Mouse (Mus musculus): ENCODE data around the gene Nos1. TPM values are rescaled to one million over a fixed set of nuclear protein-coding genes. Genes with fewer than 3 reads are reported as not detected.

Gene Nos1
- total RNA-seq, 2 experiments from 2014 or later = 71.3 to 76.9 TPM

DNA sequence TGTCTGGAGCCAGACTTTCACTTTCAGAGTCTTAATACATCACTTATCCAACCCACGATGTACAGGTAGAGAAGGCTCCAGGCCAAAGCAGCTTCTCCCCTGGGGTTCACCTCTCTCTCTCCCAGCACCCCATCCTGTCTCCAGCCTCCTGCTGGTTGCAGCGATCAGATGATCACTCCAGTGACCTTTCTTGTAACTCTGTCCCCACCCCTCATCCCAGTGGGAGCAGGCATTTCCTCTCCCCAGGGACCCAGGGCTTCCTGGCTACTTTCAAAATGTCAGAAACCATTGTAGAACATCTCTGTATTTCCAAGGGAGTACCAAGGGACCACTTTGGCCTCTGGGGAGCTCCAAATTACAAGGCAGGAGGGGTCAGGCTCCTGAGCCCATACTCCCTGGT lies 104.2 kb downstream of the Nos1 start:
- H3K27ac ChIP-seq = no peak overlapping the region
- H3K4me3 ChIP-seq = no peak overlapping the region
- DNase-seq (ENCODE audit: low spot score in 2 of 2) = no peak
- TF ChIP-seq CTCF (conservative IDR thresholded peaks at IDR 0.05) = no peak

DNA sequence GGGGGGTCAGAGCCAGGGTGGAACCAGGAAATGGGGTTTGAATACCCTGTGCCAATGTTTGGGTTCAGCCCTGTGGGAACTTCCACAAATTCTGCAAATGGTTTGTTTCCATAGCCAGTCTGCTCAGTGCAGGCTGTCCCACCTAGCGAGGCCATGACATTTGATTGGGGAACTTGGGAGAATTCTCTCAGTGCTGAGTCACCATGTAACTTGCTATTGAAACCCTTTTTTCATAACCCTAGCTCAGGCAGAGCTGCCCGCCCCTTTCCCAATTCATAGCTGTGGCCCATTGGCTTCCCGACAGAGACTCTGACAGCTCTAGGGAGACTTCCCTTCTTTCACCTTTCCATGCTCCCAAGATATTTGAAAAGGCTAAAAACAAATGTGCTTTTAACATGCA lies 107.3 kb downstream of the Nos1 start:
- H3K4me3 ChIP-seq = no peak overlapping the region
- no peak overlapping the region for H3K27ac ChIP-seq
- TF ChIP-seq CTCF (conservative IDR thresholded peaks at IDR 0.05) = no peak
- DNase-seq (ENCODE audit: low spot score in 2 of 2) = no peak

DNA sequence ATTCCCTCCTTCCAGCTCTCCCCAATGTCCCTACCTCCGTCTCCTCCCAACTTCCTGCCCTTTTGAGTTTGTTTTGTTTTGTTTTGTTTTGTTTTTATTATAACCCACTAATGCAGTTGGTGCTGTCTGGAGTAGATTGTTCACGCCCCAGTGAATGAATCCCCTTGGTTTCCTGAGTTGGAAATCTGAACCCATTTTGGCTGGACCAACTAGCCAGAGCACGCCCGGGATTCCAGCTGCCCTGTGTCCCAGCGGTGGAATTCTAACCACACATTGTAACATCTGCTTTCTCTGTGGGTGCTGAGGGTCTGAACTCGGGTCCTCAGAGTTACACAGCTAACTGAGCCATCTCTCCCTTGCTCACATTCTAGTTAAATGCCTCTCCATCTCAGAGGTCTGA lies 108.1 kb downstream of the Nos1 start:
- no peak for TF ChIP-seq CTCF (conservative IDR thresholded peaks at IDR 0.05)
- Histone ChIP-seq H3K4me3 (no peak overlapping the region), H3K27ac (no peak overlapping the region)
- no peak for DNase-seq (ENCODE audit: low spot score in 2 of 2)

DNA sequence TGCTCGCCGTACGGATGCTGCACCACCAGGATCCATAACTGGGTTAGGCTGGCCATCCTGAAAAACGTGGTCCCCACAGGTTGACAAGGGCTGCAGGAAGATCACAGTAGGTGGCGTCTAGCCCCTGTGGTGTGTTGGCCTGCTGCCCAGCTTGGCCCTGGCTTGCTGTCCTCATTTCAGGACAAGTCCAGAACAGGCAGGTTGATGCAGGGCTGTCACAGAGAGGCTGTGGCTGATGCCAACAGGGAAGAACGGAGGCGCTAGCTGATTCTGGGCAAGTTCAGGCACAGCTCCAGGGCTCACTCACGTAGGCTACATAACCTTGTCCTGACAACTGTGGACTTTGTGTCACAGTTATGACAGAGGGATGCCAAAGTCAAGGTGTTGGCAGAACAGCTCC lies 108.7 kb downstream of the Nos1 start:
- H3K27ac ChIP-seq = no peak overlapping the region
- no peak for TF ChIP-seq CTCF (conservative IDR thresholded peaks at IDR 0.05)
- no peak overlapping the region for H3K4me3 ChIP-seq
- DNase-seq (ENCODE audit: low spot score in 2 of 2) = no peak

DNA sequence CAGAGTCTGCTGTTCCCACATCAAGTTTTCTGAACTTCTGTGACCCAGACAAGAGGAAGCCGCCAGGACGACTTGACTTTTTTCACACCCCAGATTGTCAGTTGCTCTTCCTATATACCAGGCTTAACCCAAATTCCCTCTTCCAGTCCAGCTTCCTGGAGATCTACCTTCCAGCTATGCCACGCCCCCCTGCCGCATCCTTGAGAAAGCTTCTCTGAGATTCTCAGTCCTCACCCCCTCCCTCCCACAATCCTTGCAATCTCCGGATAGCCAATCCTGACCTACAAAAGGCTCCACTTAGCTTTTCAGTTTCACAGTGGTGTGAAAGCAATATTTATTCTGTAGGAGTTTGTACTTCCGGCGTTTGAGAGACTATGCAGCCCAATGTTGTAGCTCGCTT lies 110.0 kb downstream of the Nos1 start:
- Histone ChIP-seq H3K27ac (no peak overlapping the region), H3K4me3 (no peak overlapping the region)
- TF ChIP-seq CTCF (conservative IDR thresholded peaks at IDR 0.05) = no peak
- no peak for DNase-seq (ENCODE audit: low spot score in 2 of 2)

DNA sequence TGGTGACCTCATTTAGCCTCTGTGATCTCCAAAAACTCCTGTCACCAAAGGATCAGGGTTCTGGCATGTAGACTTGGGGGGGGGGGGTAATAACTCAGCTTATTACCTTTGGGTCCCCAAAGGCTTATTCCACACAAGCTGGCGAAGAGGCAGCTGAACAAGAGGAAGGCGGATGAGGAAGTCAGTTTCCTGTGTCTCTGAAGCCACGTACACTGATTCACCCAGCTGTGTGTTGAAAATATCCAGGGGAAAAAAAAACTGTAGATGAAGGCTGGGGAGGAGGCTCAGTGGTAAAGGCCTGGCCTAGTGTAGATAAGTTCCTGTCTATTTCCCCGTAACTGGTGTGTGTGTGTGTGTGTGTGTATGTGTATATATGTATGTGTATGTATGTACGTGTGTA lies 110.7 kb downstream of the Nos1 start:
- DNase-seq (ENCODE audit: low spot score in 2 of 2) = no peak
- no peak for TF ChIP-seq CTCF (conservative IDR thresholded peaks at IDR 0.05)
- H3K4me3 ChIP-seq = no peak overlapping the region
- H3K27ac ChIP-seq = no peak overlapping the region

DNA sequence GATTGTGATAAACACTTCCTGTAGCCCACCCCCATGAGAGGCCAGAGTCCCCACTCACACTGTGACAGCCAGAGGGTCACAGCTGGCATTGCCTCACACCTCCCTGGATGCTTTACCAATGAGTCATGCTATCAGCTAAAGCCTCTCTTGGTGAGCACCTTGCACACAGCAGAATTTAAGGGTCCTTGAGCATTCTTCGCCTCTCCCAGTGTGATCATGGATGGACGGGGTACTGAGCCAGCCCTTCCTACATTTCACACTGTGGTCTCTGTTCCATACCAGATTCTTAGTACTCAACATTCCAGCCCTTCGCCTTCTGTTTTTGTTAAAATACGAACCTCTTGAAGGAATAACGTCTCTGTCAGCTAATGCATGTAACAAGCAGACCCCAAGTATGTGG lies 113.2 kb downstream of the Nos1 start:
- no peak overlapping the region for H3K27ac ChIP-seq
- no peak overlapping the region for H3K4me3 ChIP-seq
- DNase-seq (ENCODE audit: low spot score in 2 of 2) = no peak
- no peak for TF ChIP-seq CTCF (conservative IDR thresholded peaks at IDR 0.05)

DNA sequence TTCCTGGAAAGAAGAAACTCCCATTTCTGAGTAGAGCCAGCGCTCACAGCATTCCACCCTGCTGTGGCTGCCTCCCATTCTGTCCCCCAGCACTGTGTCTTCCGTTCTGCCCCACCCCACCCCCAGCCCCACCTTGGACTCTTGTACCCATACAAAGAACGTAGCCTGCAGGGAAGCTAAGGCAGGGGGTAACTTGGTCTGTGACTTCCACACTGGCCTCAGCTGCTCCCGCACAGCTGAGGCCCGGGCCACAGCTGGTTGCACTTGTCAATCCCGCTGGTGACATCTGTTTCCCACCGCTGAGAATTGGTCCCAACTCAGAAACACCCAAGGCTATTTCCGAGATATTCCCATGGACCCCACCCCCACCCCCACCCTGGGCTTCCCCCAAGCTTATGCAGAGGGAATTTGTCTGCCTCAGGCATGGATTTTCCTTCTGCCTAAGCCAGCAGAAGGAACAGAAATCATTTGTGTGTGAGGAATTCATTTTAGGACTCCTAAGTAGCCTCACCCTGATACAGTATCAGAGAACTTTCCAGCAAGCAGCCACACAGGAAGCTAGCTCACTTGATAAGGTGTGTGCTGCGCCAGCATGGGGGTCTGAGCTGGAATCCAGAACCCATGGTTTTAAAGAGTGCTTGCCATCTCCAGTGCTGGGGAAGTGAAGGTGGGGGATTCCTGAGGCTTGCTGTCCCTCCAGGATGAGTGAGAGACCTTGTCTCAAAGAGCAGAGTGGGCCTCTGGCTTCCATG lies 117.4 kb downstream of the Nos1 start:
- no peak for TF ChIP-seq CTCF (conservative IDR thresholded peaks at IDR 0.05)

DNA sequence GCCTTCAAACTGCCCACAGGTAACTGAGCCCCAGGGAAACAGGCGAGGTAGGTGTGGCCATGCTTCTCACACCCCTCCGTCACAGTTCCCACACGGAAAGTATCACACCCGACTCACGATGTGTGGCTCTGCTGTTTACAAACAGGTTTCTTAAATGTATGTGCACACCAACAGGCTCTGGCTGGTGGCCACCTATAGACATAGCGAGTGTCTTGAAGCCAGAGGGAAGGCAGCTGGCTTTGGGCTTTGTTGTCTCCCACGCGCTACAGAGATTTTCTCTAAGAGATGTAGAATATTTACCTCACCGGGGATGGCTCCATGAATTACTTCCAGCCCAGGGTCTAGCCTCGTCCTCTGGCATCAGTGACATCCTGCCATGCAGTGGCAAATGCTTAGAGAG lies 118.5 kb downstream of the Nos1 start:
- H3K27ac ChIP-seq = no peak overlapping the region
- H3K4me3 ChIP-seq = no peak overlapping the region
- no peak for DNase-seq (ENCODE audit: low spot score in 2 of 2)

More for the DNA sequence above, 117.4 kb downstream of the Nos1 start:
- no peak for DNase-seq (ENCODE audit: low spot score in 2 of 2)
- Histone ChIP-seq H3K27ac (no peak overlapping the region), H3K4me3 (no peak overlapping the region)

DNA sequence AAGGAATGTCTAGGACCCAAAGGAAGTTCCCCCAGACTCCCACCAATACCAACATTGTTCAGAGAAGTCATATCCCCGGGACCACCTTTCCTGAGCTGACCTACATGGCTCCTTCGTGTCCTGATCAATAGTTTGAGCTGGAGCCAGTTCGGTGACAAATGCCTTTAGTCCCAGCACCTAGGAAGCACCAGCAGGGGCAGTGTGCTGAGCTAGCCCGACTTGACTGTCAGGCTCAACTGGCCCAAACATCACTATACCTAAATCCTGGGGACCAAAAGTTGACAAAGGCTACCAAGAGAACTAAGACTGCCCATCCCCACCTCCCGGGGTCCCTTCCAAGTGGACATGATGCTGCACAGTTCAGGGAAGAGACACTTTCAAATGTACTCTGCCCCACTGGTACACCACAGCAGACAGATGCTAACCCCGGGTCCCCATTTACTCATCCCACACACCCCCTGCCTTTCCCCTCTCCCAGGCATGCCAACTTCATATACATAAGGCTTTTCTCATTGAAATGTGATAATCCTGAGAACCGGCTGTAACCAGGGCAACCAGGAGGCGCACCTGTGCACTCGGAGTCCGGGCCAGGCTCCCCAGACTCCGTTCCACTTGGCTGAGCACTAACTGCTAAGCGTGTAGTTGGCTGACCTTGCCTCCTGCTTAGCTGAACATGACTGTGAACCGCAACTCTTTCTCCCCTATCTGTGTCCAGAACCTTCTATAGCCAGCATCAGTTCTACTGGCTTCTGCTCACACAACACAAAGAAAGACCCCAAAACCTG lies 120.3 kb downstream of the Nos1 start:
- Histone ChIP-seq H3K27ac (no peak overlapping the region), H3K4me3 (no peak overlapping the region)
- TF ChIP-seq CTCF (conservative IDR thresholded peaks at IDR 0.05) = peak; percentile 55
- no peak for DNase-seq (ENCODE audit: low spot score in 2 of 2)

More for the DNA sequence above, 118.5 kb downstream of the Nos1 start:
- no peak for TF ChIP-seq CTCF (conservative IDR thresholded peaks at IDR 0.05)

DNA sequence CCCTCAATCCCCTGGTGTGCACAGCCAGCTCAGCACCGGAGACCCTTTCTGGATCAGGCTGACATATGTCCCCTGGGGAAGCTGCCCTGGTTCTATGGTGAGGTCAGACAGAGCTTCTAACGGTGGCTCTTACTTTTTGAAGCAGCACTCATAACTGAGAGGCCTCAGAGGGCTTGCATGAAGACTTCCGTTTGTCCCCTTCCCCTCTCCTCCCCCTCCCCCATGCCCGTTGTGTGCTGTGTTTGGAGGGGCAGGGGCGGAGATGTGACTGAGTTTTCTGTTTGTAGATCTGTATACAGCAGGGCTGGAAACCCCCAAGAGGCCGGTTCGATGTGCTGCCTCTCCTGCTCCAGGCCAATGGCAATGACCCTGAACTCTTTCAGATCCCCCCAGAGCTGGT lies 122.7 kb downstream of the Nos1 start:
- no peak overlapping the region for H3K27ac ChIP-seq
- TF ChIP-seq CTCF (conservative IDR thresholded peaks at IDR 0.05) = no peak
- H3K4me3 ChIP-seq = no peak overlapping the region
- DNase-seq (ENCODE audit: low spot score in 2 of 2) = no peak

DNA sequence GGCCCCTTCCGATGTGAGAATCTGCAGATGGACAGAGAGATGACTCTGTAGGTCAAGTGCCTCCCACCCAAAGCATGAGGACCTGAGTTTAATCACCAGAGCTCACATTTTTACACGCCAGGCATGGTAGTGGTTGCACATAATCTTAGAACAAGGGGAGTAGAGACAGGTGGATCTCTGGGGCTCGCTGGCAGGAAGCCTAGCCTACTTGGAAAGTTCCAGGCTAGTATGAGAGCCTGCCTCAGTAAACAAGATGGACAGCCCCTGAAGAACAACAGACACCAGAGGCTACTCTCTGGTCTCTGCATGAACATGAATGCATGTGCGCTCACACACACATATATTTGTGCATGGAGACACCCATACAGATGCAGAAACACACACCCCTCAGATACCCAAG lies 124.9 kb downstream of the Nos1 start:
- no peak for DNase-seq (ENCODE audit: low spot score in 2 of 2)
- Histone ChIP-seq H3K4me3 (no peak overlapping the region), H3K27ac (no peak overlapping the region)
- no peak for TF ChIP-seq CTCF (conservative IDR thresholded peaks at IDR 0.05)

DNA sequence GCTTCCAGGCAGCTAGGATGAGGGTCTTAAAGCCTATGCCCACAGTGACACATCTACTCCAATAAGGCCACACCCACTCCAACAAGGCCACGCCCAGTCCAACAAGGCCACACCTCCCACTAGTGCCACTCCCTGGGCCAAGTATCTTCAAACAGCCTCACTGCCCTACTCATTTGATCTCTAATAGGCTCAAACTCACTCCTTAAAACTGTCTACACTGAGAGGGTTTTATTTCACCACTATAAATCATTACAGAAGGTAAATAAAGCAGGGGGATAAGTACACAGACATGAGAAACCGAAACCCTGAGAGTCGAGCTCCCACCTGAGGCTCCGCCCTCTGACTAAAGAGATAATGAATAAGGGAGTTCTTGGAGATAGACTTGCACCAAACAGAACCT lies 128.7 kb downstream of the Nos1 start:
- no peak for DNase-seq (ENCODE audit: low spot score in 2 of 2)
- TF ChIP-seq CTCF (conservative IDR thresholded peaks at IDR 0.05) = no peak
- Histone ChIP-seq H3K4me3 (no peak overlapping the region), H3K27ac (no peak overlapping the region)

DNA sequence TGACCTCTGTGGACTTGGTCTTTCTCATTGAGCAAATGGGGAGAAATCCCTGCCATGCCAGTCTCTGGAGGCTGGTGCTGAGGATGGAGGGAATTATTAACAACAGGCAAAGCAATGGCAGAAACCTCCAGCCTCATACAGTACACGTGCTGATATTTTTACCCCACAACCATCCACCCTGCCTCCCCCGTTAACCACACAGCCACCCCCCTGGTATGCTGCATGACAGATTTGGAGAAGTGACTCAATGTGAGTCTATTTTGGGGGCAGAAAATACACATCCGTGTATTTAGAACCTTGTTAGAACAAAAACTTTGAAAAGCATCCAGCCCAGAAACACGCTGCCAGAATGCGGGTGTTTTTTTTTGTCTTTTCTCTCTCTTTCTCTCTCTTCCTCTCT lies 135.5 kb downstream of the Nos1 start:
- Histone ChIP-seq H3K4me3 (no peak overlapping the region), H3K27ac (no peak overlapping the region)
- no peak for TF ChIP-seq CTCF (conservative IDR thresholded peaks at IDR 0.05)
- DNase-seq (ENCODE audit: low spot score in 2 of 2) = peak; percentile 37 to 45

All from layer of hippocampus, adult 2 months (tissue).